Mouse (Mus musculus) C2C12 (cell line): ENCODE data around the gene Lhx8.

Source experiments
- CEBPB ChIP-seq: IDR thresholded peaks from one replicate; pipeline ENCODE4 v1.6.1; 2011; ENCODE audit warnings: low read depth, mild to moderate bottlenecking, control low read depth, moderate library complexity
- CTCF ChIP-seq: IDR thresholded peaks from one replicate; pipeline ENCODE4 v1.5.1; 2011; ENCODE audit not compliant: control insufficient read depth, insufficient read depth, insufficient read length
- MAX ChIP-seq: IDR thresholded peaks from one replicate; pipeline ENCODE4 v1.6.1; 2011; ENCODE audit warnings: mild to moderate bottlenecking, control low read depth
- MYOD1 ChIP-seq: IDR thresholded peaks from one replicate; pipeline ENCODE4 v1.6.1; 2011; ENCODE audit warnings: low read depth; ENCODE audit not compliant: control insufficient read depth, insufficient read length
- MYOG ChIP-seq: IDR thresholded peaks from one replicate; pipeline ENCODE4 v1.6.1; 2011; ENCODE audit not compliant: control insufficient read depth, insufficient read length; ENCODE audit errors: extremely low read depth
- USF1 ChIP-seq: IDR thresholded peaks from one replicate; pipeline ENCODE4 v1.6.1; 2011; ENCODE audit warnings: low read depth, mild to moderate bottlenecking, control low read depth, moderate library complexity

GRCm38 (mm10) chr3:154331003-154331340 lies 513 bp upstream of the Lhx8 start:
- TF ChIP-seq CTCF (no peak), USF1 (no peak), MAX (no peak), MYOG (no peak), CEBPB (no peak), MYOD1 (no peak)
